Mouse (Mus musculus): ENCODE measurements around the gene Rapgef6. TPM values are rescaled to one million over a fixed set of nuclear protein-coding genes. Genes with fewer than 3 reads are reported as not detected.

Rapgef6 gene
- total RNA-seq (2023) = 100 to 1,000 TPM; 252 to 285 TPM

GRCm38 (mm10) chr11:54522529-54523430, at the start of gene Rapgef6:
Gene Rapgef6, plus strand, starts transcription at chr11:54522847.

Other genes with a start within 250 kb of the Rapgef6 start
- gene Acsl6, start 219.0 kb upstream of the Rapgef6 start, total RNA-seq (2023) = 1 to 10 TPM in 1 of 2 experiments, not detected in 1; 1.5 TPM
- gene Meikin, start 152.2 kb upstream of the Rapgef6 start, total RNA-seq (2023) = not detected
- 10 to 100 TPM; 22.6 to 25.4 TPM for gene Fnip1, start 84.6 kb upstream of the Rapgef6 start, total RNA-seq (2023)

Data from T-cell, adult 66 days (primary cell).